Mouse (Mus musculus) kidney, adult 10 weeks (tissue): ENCODE measurements around the gene Zfp534. TPM values are rescaled to one million over a fixed set of nuclear protein-coding genes. Genes with fewer than 3 reads are reported as not detected.

Experiments used
- polyA plus RNA-seq: library from polyadenylated mRNA; stranded (reverse); fragments of 350-450 nt; fragmentation: Illumina TruSeq; extraction: RNeasy Lipid Tissue Mini Kit (QIAGEN cat#74804); gene quantifications from one replicate; pipeline ENCODE4 v1.2.3, GENCODE M21; 2014; ENCODE audit warnings: low read depth, low replicate concordance

The Zfp534 gene
- polyA plus RNA-seq, result 0.16 TPM

GRCm38 (mm10) chr4:147702453-147702852 lies at the start of gene Zfp534:
Zfp534 (minus strand) TSS chr4:147702553.

GRCm38 (mm10) chr4:147642413-147642812 lies 59.9 kb downstream of the Zfp534 start, which contains the start of gene Zfp979:
Zfp979 (minus strand) TSS chr4:147642513.

Other genes starting within 250 kb of the Zfp534 start
- gene Zfp982, start 210.1 kb downstream of the Zfp534 start, polyA plus RNA-seq, result 13.7 TPM
- gene Gm16503, start 162.3 kb downstream of the Zfp534 start, polyA plus RNA-seq, result 0.36 TPM
- gene Zfp985, start 149.3 kb downstream of the Zfp534 start, polyA plus RNA-seq, result 0.24 TPM
- gene Zfp979, start 60.0 kb downstream of the Zfp534 start, polyA plus RNA-seq, result 8.2 TPM
- 53.2 TPM for gene Zfp984, start 107.2 kb upstream of the Zfp534 start, polyA plus RNA-seq
- 19.8 TPM for gene Zfp933, start 145.8 kb upstream of the Zfp534 start, polyA plus RNA-seq
- 0.24 TPM for gene Miip, start 166.3 kb upstream of the Zfp534 start, polyA plus RNA-seq
- 9.0 TPM for gene Fv1, start 166.4 kb upstream of the Zfp534 start, polyA plus RNA-seq
- 22.1 TPM for gene Mfn2, start 202.2 kb upstream of the Zfp534 start, polyA plus RNA-seq
- 1.7 TPM for gene Plod1, start 234.2 kb upstream of the Zfp534 start, polyA plus RNA-seq
- gene 2510039O18Rik, start 238.3 kb upstream of the Zfp534 start, polyA plus RNA-seq, result 7.5 TPM